Mouse (Mus musculus): ENCODE results near the gene Rad23b. TPM values are rescaled to one million over a fixed set of nuclear protein-coding genes. Genes with fewer than 3 reads are reported as not detected.

Rad23b gene
- polyA plus RNA-seq (2017; shearing (Covaris generic)) = 53.1 TPM

DNA sequence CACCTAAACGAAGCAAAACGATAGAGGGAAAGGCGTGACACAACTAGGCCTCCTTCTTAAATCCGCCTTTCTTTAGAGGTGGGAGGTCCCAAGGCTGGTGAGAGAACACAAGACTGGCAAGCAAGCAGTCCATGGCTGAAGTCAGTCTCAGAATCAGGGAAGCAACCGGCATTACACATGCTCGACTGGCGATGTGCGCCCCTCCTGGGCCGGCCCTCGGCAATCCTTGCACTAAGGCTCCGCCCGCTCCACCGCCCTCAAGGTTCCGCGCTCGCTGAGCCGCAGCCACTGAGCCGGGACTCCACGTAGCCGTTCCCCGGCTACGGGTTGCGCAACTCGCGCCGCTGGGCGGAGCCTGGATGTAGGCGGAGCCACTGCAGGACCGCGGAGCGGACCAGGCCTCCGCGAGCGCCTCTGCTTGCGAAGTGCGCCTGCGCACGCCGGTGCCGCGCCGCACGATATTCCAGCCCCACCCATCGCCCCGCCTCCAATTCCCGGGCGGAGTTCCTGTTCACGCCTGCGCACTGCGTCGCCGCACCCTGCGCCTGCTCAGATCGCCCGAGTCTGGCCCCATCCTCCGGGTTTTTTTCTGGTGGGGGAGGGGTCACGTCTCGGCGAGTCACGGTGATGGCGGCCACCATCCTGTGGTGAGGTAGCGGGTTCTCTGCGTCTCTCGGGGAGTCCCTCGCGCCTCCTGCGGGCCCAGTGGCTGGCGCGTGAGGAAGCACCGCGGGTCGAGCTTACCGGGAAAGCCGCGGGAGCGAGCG is at the start of gene Rad23b:
TSS of gene Rad23b (plus strand) at position 592 of the 767 bp plus-strand sequence.

Other genes starting within 250 kb of the Rad23b start
- 12.6 TPM for gene Klf4, start 182.4 kb downstream of the Rad23b start, polyA plus RNA-seq (2017; shearing (Covaris generic))

Data from effector memory CD4-positive, alpha-beta T cell, adult 7 months (primary cell).